Mouse (Mus musculus): ENCODE measurements around the gene Trit1.
"Not testable (repeated sequence)": the region's sequence is repeated elsewhere in the genome, so short reads cannot be mapped to it uniquely, and the experiment has no call there.

Trit1 gene

DNA sequence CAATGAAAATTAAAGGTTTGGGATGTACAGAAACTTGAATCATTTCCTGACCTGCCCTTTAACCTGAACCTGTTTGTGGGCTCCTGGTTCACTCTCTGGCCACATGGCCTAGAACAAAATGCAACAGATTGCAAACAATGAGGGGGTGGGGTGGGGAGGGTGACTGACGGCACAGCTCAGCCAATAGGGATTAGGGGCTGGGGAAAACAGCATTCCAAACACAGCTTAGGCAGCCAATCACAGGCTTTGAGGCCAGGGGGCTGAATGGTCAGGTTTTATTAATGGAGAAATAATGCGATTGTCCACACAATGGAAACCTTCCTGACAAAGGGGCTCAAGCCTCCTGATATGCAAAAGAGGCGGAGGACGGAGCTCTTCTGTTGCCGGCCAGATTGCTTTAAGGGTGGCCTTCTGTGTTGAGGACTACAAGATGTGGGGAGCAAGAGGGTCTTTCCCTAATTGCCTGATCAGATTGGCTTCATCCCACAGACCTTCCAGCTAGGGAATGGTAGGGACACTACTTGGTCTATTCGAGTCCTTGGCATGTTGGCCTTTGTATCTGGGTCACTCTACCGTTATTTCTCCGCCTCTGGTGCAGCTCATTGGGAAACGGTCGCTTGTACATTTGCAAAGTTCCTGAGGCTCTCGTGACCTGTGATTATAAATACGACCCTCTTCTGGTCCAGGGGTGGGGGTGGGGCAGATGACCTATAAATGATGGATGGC, 17.7 kb upstream of the Trit1 start:
- no peak for DNase-seq (ENCODE audit: low read depth)

DNA sequence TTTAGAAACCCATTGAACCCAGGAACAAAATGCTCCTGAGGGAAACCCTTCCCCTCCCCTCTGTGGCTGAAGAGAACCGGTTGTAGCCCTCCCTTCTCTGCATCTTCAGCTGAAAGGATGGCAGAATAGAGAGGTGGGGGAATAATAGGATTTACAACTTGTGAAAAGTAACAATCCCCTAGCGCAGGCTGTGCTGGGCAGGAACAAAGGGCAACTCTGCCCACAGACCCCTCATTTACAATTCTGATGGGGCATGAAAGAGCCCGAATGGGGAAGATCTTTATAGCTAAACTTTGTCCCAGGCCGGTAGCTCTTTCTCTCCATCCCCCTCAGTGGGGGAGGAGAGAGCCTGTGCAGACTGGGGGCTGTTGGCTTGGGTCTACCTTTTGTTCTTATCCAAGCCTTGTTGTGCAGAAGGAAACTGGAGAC, 17.1 kb upstream of the Trit1 start:
- DNase-seq (ENCODE audit: low read depth), result no peak

DNA sequence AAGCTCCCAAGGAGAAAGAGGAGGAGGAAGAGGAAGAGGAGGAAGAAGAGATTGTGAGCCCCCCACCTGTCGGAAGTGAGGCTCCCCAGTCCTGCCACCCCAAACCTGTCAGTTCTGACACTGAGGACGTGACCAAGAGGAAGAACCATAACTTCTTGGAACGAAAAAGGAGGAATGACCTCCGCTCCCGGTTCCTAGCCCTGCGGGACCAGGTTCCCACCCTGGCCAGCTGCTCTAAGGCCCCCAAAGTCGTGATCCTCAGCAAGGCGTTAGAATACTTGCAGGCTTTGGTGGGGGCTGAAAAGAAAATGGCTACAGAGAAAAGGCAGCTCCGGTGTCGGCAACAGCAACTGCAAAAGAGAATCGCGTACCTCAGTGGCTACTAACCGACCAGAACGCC, 16.3 kb upstream of the Trit1 start:
- no peak for DNase-seq (ENCODE audit: low read depth)

DNA sequence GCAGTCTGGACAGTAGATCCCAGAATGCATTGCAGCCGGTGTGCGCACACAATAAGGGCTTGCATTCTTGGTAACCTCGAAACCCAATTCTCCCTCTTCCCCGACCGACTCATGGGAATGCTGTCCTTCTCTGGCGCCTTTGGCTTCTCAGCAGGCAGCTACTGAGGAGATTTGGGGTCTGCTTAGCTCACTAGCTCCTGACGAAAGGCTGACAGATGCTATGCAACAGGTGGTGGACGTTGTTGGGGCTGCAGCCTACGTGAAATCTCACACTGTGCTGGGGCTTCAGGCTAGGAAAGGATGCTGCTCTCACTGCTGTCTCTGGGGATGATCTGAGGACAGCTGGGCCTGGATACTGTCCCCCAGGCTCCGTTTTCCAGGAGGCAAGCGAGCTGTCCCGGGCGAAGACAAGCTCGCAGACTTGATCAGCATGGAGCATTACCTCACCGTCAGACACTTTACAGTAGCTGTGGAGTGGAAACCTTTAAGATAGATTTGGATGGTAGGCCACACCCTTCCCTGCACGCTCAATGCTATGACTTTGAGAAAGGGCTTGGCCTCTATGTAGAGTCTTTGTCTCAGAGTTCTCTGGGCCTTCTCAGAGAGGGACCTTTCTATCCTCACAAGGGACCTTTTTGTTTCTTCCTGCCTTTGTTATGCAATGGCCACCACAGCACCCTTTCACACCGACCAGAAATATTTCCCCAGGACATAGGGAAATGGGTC, 15.6 kb upstream of the Trit1 start:
- DNase-seq (ENCODE audit: low read depth), result no peak

DNA sequence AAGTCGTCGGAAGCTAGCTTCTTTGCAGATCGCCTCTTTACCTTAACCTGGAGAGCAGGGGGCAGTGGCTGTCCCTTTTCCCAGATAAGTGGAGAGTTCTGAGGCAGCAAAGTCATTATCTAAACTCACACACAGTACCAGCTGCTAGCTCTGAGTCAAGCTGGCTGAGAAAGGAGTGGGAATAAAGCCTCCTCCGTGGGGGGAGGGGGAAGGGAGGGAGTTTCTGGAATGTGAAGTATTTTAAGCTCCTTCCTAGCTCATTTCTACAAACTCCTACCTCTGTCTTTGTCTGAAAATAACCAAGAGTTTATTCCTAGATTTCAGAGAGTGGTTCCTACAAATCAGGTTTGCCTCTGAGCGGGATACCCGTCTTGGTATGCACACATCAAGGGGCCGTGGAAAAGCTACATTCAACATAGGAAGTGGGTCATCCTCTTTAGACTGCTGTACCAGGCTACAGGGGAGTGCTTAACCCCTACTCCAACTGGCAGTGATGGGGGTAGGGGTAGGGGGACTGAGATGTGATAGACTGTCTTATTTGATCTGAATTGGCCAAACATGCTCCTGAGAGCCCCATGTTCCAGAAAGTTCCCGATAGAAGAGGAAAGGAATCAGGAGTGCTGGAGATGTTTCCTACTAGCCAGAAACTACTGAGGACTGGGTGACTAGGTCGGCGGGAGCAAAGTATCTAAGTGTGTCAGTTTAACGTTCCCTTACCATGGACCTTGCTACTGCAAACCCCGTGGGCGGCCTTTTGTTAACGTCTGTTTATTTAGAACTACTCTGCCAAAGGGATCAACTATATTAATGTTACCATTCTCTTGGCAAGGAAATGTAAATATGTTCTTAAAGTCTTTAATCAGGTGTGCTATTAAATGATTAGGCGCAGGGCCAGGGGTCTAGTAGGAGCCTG, 11.1 kb upstream of the Trit1 start:
- no peak for DNase-seq (ENCODE audit: low read depth)

DNA sequence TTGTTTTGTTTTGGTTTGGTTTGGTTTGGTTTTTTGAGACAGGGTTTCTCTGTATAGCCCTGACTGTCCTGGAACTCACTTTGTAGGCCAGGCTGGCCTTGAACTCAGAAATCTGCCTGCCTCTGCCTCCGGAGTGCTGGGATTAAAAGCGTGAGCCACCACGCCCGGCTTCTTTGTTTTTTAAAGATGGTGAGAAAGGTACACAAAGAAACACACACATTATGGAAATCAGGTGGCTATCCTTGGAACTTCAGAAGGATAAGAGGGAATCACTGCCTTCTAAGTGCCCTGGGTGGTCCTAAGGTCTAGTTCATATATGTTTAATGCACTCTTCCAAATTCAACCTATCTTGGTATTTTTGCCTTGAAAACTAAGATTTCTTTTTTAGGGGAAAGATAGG, 3.9 kb upstream of the Trit1 start:
- DNase-seq (ENCODE audit: low read depth), result not testable (repeated sequence)

DNA sequence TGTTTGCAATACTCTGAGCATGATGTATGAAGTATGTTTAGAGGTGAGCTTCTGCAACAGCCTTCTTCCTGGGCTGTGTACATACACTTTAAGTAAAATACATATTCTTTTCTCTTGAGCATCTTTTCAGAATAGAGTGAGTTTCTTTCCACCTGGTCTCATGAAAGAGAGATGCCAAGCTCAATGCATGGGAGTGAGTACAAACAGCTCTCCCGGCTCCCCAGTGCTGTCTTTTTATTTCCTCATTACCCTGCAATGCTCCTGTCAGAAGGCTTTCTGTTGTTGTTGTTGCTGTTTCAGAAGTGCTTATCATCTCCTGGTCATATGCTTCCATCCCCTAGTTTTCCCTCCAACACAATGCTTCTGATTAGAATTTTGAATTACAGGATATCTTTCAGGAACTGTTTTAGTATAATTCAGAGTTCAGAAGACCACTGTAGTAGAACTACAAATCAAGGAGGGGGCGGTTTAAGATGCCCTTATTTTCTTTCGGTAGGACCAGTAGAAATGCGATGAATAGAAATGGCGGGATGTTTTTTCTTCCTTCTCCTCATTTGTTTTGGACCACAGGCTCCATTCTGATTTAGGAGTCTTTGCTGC, 3.0 kb upstream of the Trit1 start:
- DNase-seq (ENCODE audit: low read depth), result no peak

DNA sequence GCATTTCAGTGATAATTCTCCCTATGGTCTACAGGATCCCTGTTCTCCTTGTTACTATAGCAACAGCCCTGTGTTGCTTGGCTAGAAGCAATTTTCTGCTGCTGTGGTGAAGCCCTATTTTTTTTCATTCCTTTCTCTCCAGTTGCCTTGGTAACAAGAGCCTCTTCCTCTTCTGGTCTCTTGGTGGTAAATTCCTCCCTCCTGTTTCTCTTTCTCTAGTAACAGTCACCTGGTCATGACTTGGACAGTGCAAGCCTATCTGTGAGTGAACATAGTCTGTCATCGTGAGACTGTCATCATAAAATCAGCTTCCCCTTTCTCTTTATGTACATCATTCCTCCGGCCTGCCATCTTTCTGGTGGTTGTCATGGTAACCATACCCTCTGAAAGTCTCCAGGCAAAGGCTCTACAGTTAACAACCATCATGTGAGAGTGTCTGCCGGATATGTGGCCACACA, 2.4 kb upstream of the Trit1 start:
- DNase-seq (ENCODE audit: low read depth), result no peak

DNA sequence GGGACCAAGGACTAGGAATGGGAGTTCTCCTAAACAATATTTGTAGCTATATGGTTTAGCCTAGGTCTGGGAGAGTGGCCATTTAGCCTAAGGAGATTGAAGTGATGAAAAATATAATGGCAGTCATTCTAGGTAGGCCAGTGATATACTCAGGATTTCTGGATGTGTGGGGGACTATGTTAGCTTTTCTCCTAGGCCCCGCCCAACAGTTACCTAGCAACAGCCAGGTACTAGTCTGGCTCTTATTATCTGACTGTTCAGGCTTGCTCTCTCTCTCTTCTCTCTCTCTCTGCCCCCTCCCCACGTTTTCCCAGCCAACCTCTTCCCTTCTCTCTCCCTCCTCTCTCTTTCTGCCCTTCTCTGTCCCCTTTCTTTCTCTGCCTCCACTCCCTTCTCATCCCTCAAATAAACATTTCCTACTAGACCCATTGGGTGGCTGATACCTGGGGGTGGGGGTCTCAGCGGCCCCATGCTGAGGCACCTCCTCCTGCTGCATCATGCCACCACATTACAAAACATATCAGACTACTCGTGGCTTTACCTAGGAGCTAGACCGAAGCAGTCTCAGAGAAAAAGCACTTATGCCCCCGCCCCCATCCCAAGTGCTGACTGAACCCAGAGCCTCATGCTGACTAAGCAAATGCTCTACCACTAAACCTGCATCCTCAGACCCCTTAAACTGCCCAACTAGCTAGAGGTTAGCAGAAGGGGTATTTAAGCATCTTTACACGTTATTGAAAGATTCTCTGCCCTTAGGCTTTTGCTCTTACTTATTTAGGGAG, 1.7 kb upstream of the Trit1 start:
- no peak for DNase-seq (ENCODE audit: low read depth)

DNA sequence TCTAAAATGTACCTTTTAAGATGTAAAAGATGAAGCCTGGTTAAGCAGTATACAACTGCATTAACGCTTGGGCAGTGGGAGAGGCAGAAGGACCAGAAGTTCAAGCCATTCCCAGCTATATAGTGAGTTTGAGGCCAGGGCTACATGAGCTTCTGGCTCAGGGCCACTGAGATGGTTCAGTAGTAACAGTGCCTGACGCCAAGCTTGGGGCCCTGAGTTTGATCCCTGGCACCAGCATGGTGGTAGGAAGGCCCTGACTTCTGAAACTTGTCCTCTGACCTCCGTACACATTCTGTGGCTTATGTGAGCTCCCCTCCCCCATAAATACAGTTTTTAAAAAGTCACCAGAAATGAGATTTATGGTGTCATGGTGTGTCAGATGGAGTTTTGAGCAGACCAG, 5.2 kb downstream of the Trit1 start:
- DNase-seq (ENCODE audit: low read depth), result no peak

DNA sequence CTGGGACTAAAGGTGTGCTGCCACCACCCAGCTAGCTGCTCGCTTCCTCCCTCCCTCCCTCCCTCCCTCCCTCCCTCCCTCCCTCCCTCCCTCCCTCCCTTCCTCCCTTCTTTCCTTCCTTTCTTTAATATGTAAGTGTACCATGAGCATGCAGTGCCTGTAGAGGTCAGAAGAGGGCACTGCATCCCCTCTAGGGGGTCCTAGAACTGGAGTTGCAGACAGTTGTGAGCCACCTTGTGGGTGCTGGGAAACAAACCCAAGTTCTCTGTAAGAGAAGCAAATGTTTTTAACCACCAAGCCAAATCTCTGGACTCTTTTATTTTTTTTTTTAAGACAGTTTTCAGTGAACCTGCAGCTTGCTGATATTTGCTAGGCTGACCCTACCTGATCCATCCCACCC, 6.5 kb downstream of the Trit1 start:
- DNase-seq (ENCODE audit: low read depth), result no peak

DNA sequence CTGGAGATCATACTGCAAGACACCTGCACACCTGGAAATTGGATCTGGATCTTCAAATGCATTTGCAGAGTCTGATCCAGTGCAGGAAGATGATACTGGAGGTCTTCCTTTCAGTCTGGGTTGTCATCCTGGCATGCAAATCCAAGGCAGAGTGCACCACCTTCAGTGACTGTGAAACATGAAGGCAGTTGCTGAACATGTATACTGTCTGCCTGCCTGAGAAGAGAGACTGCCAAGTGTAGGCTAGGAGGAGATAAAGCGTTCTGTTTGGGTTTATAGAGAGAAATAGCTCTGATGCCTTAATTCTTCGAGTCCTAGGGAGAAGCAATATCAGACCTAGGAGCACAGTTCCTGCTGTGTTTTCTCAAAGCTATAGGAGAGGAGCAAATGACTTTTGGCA, 9.0 kb downstream of the Trit1 start:
- DNase-seq (ENCODE audit: low read depth), result no peak

DNA sequence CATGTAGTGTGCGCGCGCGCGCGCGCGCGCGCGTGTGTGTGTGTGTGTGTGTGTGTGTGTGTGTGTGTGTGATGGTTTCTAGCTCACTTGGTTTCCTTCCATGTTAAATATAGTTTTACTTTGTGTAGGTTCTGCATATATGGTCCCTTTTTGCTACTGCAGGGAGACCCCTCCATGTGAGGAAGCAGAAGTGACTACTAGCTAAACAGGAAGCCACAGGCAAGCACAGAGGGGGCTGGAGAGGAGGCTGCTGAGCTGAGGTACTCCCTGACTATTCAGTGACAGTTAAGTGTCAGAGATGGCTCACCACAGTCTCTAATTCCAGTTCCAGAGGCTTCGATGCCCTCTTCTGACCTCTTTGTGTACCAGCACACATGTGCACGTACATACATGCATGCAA, 9.8 kb downstream of the Trit1 start:
- no peak for DNase-seq (ENCODE audit: low read depth)

DNA sequence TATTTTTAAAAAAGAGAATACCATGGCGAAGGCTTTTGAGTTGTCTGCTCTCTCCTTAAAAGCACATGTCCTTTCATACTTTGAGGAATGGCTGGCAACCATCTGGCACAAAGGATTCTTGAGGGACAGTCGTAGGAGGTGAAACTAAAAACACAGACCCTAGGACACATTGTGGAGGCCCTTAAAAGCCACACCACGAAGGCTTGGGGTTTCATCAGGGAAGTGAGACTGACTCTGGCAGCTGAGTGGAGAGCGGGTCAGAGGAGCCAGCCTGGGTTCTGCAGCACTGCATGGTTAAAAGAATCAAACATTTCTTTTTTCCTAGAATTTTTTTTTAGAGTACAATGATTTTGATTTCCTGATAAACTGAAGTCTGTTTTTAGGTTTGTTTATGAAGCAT, 10.2 kb downstream of the Trit1 start:
- DNase-seq (ENCODE audit: low read depth), result no peak

DNA sequence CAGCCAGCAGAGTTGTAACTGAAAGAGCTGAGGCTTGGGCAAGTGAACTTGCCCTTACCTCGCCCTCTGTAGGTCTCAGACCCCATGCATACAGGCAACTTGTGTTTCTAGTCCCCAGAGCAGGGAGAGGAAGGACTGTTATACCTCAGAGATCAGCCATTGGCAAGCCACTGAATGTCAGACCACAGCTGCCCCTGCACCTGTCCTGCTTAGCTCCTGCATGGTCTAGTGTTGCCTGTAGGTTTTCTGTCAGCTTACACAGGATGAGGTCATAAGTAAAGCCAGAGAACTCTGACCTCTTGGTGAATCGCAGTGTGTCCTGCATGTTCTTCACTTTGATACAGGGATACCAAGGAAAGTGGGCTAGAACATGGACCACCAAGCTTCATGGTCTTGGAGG, 18.4 kb downstream of the Trit1 start:
- no peak for DNase-seq (ENCODE audit: low read depth)

DNA sequence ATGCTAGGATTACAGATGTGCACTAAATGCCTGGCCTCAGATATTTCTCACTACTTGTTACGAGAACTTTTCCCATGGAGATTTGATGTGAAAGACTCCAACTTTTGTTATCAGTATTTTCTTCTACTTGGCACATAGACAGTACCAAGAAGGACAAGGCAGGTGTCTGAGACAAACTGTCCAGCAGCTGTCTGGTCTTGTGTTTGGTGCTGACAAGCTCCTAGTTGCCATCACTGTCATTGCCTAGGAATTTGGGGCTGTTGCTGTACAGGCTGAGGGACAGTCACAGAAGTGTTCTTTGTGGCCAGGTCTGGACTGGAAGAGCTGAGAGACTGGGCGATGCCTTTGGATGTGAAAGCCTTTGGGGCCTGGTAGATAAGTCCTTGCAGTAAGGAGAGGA, 19.2 kb downstream of the Trit1 start:
- no peak for DNase-seq (ENCODE audit: low read depth)

DNA sequence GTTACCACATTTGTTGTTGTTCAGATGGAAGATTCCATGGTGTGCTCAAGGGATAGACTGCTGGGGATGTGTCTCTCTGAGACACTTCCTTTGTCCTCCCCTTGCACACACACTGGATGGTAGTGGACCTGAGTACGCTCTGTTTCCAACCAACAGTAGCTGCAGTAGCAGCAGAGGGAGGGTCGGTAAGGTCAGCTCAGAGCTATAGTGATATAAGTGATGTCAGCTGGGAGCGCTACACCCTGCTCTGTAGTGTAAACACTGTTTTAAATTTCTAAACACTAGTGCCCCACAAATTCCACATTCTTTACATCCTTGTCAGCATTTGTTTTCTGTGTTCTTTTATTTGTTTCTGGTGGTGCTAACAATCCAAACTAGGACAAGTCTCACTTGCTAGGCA, 20.3 kb downstream of the Trit1 start:
- DNase-seq (ENCODE audit: low read depth), result no peak

DNA sequence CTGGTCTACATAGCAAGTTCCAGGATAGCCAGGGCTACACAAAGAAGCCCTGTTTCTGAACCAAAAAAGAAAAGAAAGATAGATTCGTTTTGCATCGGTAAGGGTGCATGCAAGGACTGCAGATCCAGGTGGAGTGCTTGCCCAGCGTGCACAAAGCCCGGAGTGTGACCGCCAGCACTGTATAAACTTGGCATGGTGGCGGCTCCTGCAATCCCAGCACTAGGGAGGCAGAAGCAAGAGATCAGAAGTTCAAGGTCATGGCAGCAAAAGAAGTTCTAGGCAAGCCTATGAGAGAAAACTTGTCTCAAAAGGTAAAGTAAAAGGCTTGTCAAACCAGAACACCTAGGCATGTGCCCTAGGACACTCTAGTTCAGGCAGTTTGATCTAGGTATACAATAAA, 24.7 kb downstream of the Trit1 start:
- no peak for DNase-seq (ENCODE audit: low read depth)

DNA sequence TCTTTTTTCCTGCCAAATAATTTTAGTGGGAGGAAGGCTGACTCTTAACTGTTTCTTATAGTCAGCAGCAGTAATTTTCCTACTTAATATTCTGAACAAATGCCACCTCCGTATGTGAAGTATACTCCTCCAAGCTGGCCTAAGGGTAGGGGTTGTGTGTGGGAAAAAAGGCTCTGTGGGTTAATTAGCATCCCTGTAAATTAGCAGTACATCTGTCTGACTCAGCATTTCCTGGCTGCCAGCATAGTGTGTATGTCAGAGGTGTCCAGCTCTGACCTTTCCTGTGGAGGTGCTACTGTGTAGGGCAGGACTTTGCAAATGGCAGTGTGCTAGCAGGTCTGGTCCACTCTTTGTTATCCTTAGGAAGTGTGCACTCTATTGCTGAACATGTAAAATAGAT, 27.5 kb downstream of the Trit1 start:
- DNase-seq (ENCODE audit: low read depth), result no peak

DNA sequence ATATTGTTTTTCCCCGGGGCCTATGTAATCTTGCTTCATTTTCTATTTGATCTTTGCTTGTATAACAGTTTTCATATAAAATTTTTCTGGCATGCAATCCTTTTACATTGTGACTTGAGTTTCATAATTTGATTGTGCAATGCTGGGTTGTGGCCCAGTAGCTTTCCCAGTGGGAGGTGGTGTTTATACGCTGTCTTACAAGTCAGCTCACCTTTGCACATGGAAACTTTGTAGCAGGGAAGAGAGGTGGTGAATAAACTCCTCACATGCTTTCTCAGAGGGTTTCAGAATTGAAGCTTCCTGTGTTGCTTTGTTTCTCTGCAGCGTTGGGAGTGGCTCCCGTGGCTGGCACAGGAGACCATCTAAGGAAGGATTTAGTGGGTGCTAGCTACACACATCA, 28.4 kb downstream of the Trit1 start:
- peak; percentile 42 for DNase-seq (ENCODE audit: low read depth)

DNA sequence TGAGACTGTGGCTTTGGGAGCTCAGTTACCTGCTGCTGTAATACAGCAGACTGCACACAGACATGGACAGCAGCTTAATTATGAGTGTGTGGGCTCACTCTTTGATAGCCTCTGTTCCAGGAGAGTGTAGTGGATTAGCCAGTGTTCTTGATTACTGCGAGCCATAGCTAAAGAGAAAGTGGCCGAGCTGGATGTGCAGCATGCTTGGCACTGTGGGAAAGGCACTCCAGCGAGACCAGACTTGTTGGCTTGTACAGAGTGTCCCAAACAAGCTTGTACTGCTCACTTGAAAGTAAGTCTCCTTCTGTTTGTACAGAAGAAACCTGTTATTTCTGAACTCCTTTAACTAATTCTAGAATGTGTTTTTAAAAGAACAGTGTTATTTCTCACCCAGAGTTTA, 29.9 kb downstream of the Trit1 start:
- DNase-seq (ENCODE audit: low read depth), result no peak

Measured in fibroblast of lung, adult 2 months (primary cell).